Mouse (Mus musculus) left cerebral cortex, adult 8-10 months (tissue): ENCODE measurements at regions not wholly inside any gene's neighbourhood (a gene's known extent, or its start where the extent isn't known, plus 50 kb on each side); places are given as distances from the start of the nearest gene placed in this dataset.

Experiments used
- DNase-seq, 2 experiments: peaks; one replicate each; pipeline ENCODE4 v3.0.0; 2022; ENCODE audit warnings: low spot score in 2 of 2

GRCm38 (mm10) chr2:128334757-128335500 lies 209.1 kb downstream of the Bcl2l11 start:
- no peak for DNase-seq

- no peak for DNase-seq
These were observed 211.4 kb downstream of the Bcl2l11 start for GRCm38 (mm10) chr2:128337192-128337591.

GRCm38 (mm10) chr2:128337791-128338190 lies 212.0 kb downstream of the Bcl2l11 start:
- DNase-seq: no peak

DNA sequence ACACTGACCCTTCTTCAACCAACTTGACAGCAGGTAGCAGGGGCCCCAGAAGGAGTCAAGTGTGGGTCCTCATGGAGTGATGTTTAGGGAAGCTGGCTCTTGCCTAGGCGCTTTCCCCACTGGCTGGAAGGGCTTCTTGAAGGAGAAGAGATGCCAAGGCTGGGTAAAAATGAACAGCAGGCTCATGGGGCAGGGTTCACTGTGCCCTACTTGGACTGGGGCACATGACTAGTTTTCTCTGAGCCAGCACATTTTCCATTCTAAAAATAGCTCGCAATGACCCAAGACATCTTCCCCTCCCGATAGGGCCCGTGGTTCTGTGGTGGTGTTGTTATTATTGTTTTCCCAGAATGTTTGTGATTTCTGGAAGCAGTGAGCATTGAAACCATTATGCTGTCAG lies 212.6 kb downstream of the Bcl2l11 start:
- DNase-seq: no peak

DNA sequence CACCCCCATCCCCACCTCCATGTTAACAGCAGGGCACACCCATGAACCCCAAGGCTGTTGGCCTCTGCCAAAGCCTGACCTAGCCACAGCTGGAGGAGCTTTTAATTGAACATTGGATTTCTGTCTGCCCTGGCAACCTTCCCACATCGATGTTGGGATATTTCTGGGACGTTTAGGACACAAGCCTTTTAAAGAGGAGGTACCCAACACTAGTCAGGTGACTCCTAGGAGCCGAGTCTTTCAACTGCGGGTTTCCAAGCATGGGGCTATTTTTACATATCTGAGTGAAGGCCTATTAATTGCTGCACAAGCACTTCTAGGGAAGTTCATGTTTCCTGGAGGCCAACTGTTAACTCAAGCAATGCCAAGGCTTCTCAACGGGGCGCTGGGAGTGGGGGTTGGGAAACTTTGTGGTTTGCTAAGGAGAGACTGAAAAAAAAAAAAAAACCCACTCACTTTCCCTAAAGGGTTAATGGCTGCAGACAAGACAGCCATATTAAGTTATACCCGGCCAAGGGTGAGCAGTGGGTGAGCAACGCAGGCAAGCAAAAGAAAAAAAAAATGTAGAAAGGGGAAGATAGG lies 213.3 kb downstream of the Bcl2l11 start:
- no peak for DNase-seq

DNA sequence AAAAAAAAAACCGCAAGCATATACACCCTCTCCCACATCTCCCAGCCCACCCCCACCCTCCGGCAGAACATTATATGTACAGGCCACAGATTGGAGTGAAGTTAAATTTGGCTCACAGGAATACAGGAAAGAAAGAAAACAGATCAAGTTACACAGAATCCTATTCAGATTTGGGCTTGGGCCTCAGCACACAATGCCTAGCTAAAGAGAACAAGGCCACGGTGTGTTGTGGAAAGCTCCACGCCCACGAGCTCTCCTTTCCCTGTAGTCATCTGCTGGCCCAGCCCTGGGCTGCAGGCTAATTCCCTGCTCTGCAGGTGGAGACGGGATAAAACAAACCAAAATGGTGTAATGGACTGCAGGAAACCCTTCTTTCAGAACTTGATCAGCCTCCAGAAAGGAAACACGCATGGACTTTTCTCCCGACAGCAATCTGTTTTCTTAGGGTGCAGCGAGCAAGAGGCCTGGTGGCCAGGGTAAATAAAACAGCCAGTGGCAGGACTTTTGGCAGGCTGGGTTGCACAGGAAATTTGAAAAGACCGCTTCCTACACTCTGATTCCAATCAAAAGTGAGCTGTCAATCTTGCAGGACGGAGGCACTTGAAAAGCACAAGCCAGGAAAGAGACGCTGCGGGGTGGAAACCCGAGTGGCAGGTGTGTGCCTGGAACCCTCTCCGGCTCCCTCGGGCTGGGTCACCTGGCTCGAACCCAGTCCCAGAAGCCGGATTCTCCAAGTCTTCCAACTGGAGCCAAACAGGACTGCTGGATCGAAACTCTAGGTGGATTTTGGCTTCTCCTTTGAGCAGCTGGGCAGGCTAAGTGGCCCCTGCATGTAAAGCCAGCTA lies 214.0 kb downstream of the Bcl2l11 start:
- DNase-seq: no peak

- no peak for DNase-seq
These were observed 214.9 kb downstream of the Bcl2l11 start for GRCm38 (mm10) chr2:128340631-128341240.

GRCm38 (mm10) chr2:128342212-128342611 lies 216.4 kb downstream of the Bcl2l11 start:
- DNase-seq: no peak

- DNase-seq: no peak
These were observed 219.7 kb downstream of the Bcl2l11 start for GRCm38 (mm10) chr2:128345557-128345956.

- DNase-seq: no peak
These were observed 222.7 kb downstream of the Bcl2l11 start for GRCm38 (mm10) chr2:128348556-128348955.

- no peak for DNase-seq
These were observed 225.6 kb downstream of the Bcl2l11 start for GRCm38 (mm10) chr2:128351405-128351804.

DNA sequence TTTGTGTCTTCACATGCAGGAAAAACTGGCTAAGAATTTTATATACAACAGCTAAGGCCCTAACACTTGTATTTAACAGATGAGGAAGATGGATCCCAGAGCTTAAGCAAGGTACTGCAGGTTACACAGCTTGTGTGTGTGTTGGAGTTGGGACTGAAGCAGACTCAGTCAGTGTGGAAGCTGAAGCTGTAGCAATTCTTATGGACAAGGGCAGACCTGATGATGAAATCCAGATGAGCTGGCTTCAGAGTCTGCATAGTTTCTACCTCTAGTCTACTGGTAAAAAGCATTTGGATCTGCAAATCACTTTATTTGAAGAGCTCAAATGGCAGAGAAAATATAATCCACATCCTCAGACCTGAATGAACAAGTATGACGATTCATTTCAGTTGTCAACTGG lies 226.7 kb downstream of the Bcl2l11 start:
- no peak for DNase-seq

DNA sequence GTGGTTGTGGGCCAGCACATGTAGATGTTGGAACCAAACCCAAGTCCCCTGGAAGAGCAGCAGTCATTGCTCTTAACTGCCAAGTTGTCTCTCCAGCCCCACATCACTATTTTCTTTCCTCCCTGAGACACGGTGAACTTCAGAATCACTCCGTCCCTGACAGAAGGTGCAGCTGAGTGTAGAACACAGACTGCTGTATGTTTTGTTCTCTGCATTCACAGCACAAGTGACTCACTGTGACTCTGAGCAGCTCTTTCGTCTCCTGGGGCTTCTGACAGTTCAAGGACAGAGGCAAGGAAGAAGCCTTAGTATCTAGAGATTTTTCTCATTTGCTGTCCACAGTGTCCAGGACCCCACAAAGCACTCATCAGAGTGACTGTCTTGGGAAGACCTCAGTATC lies 227.6 kb downstream of the Bcl2l11 start:
- DNase-seq: no peak

GRCm38 (mm10) chr2:128356326-128356725 lies 230.5 kb downstream of the Bcl2l11 start:
- DNase-seq: no peak

GRCm38 (mm10) chr2:128359106-128359505 lies 231.9 kb upstream of the Spdye4c start:
- DNase-seq: no peak

DNA sequence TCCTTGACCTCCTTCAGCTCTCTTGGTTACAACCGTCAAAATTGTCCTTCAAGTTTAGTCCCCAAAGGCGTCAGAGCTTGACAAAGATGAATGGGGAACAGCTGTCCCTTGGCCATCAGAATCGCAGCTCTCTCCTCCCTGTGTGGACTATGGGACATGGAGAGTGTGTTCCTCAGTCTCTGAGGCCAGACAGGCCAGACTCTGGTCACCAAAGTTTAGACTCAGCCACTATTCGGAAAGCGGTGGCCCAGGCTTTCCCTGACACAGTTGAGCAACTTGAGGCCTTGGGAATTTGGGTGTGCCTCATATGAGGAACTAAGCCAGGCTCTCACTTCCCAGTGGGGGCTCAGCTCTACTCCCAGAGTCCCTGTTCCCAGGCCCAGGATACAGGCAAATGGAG lies 230.5 kb upstream of the Spdye4c start:
- no peak for DNase-seq

- no peak for DNase-seq
These were observed 229.6 kb upstream of the Spdye4c start for GRCm38 (mm10) chr2:128361436-128361835.

DNA sequence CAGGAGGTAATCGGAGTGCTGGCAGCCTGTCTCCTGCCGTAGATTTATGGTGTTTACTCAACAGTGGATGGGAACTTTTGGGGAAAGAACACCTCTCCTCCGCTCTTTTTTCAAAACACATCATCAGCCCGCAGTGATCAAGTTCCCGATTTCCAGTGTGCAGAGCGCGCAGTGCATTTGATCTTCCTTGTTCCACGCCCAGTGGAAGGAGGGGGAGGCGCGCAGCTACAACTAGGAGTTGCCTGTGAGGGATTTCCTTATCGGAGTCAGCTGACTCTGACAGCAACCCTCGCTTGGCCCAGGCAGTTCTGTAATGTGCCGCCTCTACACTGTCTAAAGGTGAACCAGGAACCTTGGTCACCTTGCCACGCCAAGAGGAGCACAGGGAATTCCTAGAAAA lies 226.8 kb upstream of the Spdye4c start:
- no peak for DNase-seq

DNA sequence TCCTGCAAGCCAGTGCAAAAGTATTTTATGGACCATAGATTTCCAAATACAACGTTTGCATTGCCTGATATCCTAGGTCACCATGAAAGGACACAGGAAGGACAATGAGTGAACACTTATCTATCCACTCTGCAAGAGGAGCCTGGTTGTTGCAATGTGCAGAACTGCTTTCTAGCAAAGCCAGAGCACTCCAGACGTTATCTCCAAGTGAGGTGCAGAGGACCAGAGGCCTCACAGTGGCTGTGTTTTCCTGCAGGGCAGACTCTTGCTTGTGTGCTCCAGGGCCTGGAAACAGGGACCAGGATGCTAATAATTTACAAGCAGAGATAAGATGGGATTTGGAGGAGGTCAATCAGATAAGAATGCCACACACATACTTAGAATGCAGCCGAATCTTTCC lies 226.0 kb upstream of the Spdye4c start:
- no peak for DNase-seq

DNA sequence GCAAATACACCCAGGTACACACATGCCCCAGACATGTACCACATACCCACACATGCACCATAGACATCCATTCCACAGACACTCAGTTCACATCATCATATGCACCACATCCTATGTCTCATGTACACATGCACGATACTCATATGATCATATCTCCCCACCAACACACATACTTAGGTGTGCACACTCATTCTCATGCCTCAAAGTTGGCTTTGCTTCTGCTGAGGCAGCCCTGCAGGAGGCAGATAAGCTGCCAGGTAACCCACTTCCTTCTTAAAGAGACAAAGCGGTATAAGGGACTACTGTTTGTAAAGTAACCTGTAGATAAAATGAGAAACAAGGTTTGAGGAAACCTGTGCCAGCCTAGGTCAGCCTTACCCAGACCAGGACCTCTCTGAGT lies 225.2 kb upstream of the Spdye4c start:
- no peak for DNase-seq

- DNase-seq: no peak
These were observed 223.5 kb upstream of the Spdye4c start for GRCm38 (mm10) chr2:128367266-128368150.
